Mouse (Mus musculus) sigmoid colon, adult 10 weeks (tissue): ENCODE measurements around the gene Got1. TPM values are rescaled to one million over a fixed set of nuclear protein-coding genes. Genes with fewer than 3 reads are reported as not detected.

ENCODE experiments used
- polyA plus RNA-seq: library from polyadenylated mRNA; stranded (reverse); fragments of 350-450 nt; fragmentation: Illumina TruSeq; extraction: RNeasy Lipid Tissue Mini Kit (QIAGEN cat#74804); gene quantifications from one replicate; pipeline ENCODE4 v1.2.3, GENCODE M21; 2014; ENCODE audit warnings: low read depth, low replicate concordance

Gene Got1
- 7.0 TPM for polyA plus RNA-seq

GRCm38 (mm10) chr19:43524187-43525103 lies at the start of gene Got1:
Got1 (minus strand) TSS chr19:43524605.

Other genes with a start within 250 kb of the Got1 start
- 0.13 TPM for gene Hpse2, start 136.2 kb downstream of the Got1 start, polyA plus RNA-seq
- 0.88 TPM for gene Cnnm1, start 84.2 kb downstream of the Got1 start, polyA plus RNA-seq
- 1.2 TPM for gene Nkx2-3, start 87.7 kb upstream of the Got1 start, polyA plus RNA-seq
- 5.8 TPM for gene Slc25a28, start 150.3 kb upstream of the Got1 start, polyA plus RNA-seq
- 8.1 TPM for gene Entpd7, start 165.1 kb upstream of the Got1 start, polyA plus RNA-seq
- 47.3 TPM for gene Cutc, start 228.4 kb upstream of the Got1 start, polyA plus RNA-seq
- gene Cox15, start 228.4 kb upstream of the Got1 start, polyA plus RNA-seq, result 18.9 TPM